In the genomic region with DNA sequence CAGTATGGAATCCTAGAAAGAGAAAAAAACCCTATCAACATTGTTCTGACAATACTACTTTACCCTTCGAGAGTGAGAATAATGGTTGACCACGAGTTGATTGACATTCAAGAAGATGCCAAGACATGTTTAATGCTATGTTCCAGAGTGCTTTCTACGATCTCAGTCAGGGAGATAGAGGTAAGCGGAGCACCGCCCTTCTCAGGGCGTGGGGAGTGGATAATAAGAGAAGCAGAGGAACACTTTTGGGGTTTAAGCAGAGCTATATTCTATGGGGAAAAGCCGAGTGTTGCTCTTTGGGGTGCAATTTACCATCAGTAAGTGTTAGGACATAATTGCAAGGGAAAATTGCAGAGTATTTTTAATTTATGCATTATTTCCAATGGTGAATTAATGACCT, we compare ENCODE assay signal across 28 mouse cellular contexts. TPM values are rescaled to one million over a fixed set of nuclear protein-coding genes. Genes with fewer than 3 reads are reported as not detected.
DNase-seq lines count a peak whose midpoint lies in the region; ATAC-seq lines count a peak whose summit lies in the region.
"Had no signal": no experiment of that assay in that cellular context is flagged by ENCODE, and none has a peak within 500 bp of the region (broad histone marks: within the 10 kb centered on the region; RNA-seq: fewer than 3 reads in every experiment).

No protein-coding gene starts in this region.

- H3K27ac ChIP-seq in heart, embryonic 13.5 days (replicated peaks): no peak overlapping the region
- H3K27ac ChIP-seq in liver, embryonic 13.5 days: peak overlapping the region; percentile 87
- H3K27ac ChIP-seq in midbrain, embryonic 10.5 days (replicated peaks): no peak overlapping the region
- H3K27ac ChIP-seq: forebrain, embryonic 10.5 days; hindbrain, embryonic 14.5 days; limb, embryonic 13.5 days; lung, embryonic 15.5 days; neural tube, embryonic 15.5 days had no signal

- no peak overlapping the region for H3K9ac ChIP-seq in heart, embryonic 13.5 days
- H3K9ac ChIP-seq in liver, embryonic 13.5 days: peak overlapping the region; percentile 65
- H3K9ac ChIP-seq: hindbrain, embryonic 14.5 days; limb, embryonic 13.5 days; lung, embryonic 15.5 days; neural tube, embryonic 15.5 days had no signal

- H3K9me3 ChIP-seq in heart, embryonic 13.5 days: no peaks in the 10 kb centered on the region
- H3K9me3 ChIP-seq in liver, embryonic 13.5 days (replicated peaks): no peaks in the 10 kb centered on the region
- H3K9me3 ChIP-seq in midbrain, embryonic 10.5 days (replicated peaks): no peaks in the 10 kb centered on the region
- H3K9me3 ChIP-seq: forebrain, embryonic 10.5 days; limb, embryonic 13.5 days; lung, embryonic 15.5 days; neural tube, embryonic 15.5 days had no signal

- peak overlapping the region; percentile 48 for H3K4me2 ChIP-seq in heart, embryonic 13.5 days
- H3K4me2 ChIP-seq in liver, embryonic 13.5 days: peak overlapping the region; percentile 70
- H3K4me2 ChIP-seq: hindbrain, embryonic 14.5 days; limb, embryonic 13.5 days; lung, embryonic 15.5 days; midbrain, embryonic 11.5 days; neural tube, embryonic 15.5 days had no signal

- H3K4me1 ChIP-seq in heart, embryonic 13.5 days: peaks cover 32% of the 10 kb centered on the region
- peaks cover 78% of the 10 kb centered on the region for H3K4me1 ChIP-seq in liver, embryonic 13.5 days (replicated peaks)
- peaks cover 8% of the 10 kb centered on the region; the same call in 1 of the 2 replicates for H3K4me1 ChIP-seq in midbrain, embryonic 10.5 days
- H3K4me1 ChIP-seq: limb, embryonic 13.5 days; neural tube, embryonic 15.5 days had no signal

- no peak overlapping the region for H3K4me3 ChIP-seq in heart, embryonic 13.5 days
- peak overlapping the region; percentile 49 for H3K4me3 ChIP-seq in liver, embryonic 13.5 days (replicated peaks)
- no peak overlapping the region for H3K4me3 ChIP-seq in midbrain, embryonic 10.5 days
- H3K4me3 ChIP-seq: forebrain, embryonic 10.5 days; limb, embryonic 13.5 days; lung, embryonic 15.5 days; neural tube, embryonic 15.5 days had no signal

- WGBS in heart, embryonic 13.5 days: 79% methylated on average over 7 of the region's 7 CpGs
- WGBS in liver, embryonic 13.5 days (ENCODE audit: insufficient replicate concordance): 19% methylated on average over 7 of the region's 7 CpGs
- WGBS in midbrain, embryonic 10.5 days: 93% methylated on average over 7 of the region's 7 CpGs

- no peak for ATAC-seq in heart, embryonic 13.5 days (ENCODE audit: extremely low read depth, insufficient number of reproducible peaks, low FRiP score, low TSS enrichment)
- ATAC-seq in erythroblast, adult 5-6 weeks (replicated peaks; ENCODE audit: low FRiP score, poor library complexity, severe bottlenecking): peak; percentile 60
- peak; percentile 59 for ATAC-seq in liver, embryonic 13.5 days (ENCODE audit: low read depth)
- peak; percentile 43 for ATAC-seq in megakaryocyte progenitor cell, adult 5-6 weeks (replicated peaks; ENCODE audit: poor library complexity)
- ATAC-seq: forebrain, embryonic 16.5 days; inflammation-experienced regulatory T-cells, adult 6 months had no signal

- intact Hi-C loops in heart, postnatal 10 days (cut with DNase I): no loop called here

- H3K27me3 ChIP-seq in heart, embryonic 13.5 days (replicated peaks): peaks cover 57% of the 10 kb centered on the region
- H3K27me3 ChIP-seq in liver, embryonic 13.5 days: no peaks in the 10 kb centered on the region
- no peaks in the 10 kb centered on the region for H3K27me3 ChIP-seq in midbrain, embryonic 10.5 days (ENCODE audit: low read depth, poor library complexity, severe bottlenecking)
- H3K27me3 ChIP-seq: lung, embryonic 15.5 days; neural tube, embryonic 15.5 days had no signal

- no peaks in the 10 kb centered on the region for H3K36me3 ChIP-seq in heart, embryonic 13.5 days
- no peaks in the 10 kb centered on the region for H3K36me3 ChIP-seq in liver, embryonic 13.5 days
- no peaks in the 10 kb centered on the region for H3K36me3 ChIP-seq in midbrain, embryonic 10.5 days
- H3K36me3 ChIP-seq: forebrain, embryonic 10.5 days; limb, embryonic 13.5 days; lung, embryonic 15.5 days; neural tube, embryonic 15.5 days had no signal

- DNase-seq in heart, postnatal 10 days: no peak
- peak; percentile 50 for DNase-seq in liver, embryonic 13.5 days
- DNase-seq in midbrain, embryonic 10.5 days (ENCODE audit: low spot score): no peak
- DNase-seq in neural tube, embryonic 10.5 days (ENCODE audit: extremely low spot score, low spot score): no peak
- no peak for DNase-seq in cerebellum, postnatal 25 days
- DNase-seq: cerebellum, adult 2 months; gastrocnemius, postnatal 14 days; heart, adult 18-20 months; heart, postnatal 4 days; kidney, adult 2 months; kidney, postnatal 14 days; lung, postnatal 36 days; thymus, postnatal 14 days had no signal

RNA-seq across cellular contexts. Expression of gene Asb17, which starts 6.8 kb away (rescaled TPM):
- polyA plus RNA-seq in heart, embryonic 13.5 days (2015; fragmentation: Nextera tagmentation; extraction: Ambion mirVana): 0.23 and 0.37 TPM in 2 replicates
- not detected for total RNA-seq in heart, postnatal 10 days (2021)
- total RNA-seq in erythroblast, adult 5-6 weeks (2015; ENCODE audit: low replicate concordance): not detected in 2 replicates
- 0.77 and 0.84 TPM in 2 replicates for total RNA-seq in erythroblast, adult 5-6 weeks (2017; ENCODE audit: low replicate concordance)
- 6.4 TPM in 2 replicates for polyA plus RNA-seq in liver, embryonic 13.5 days (2015; fragmentation: Nextera tagmentation; extraction: Ambion mirVana)
- total RNA-seq in megakaryocyte progenitor cell, adult 5-6 weeks (2015): 0.51 and 0.64 TPM in 2 replicates
- total RNA-seq in megakaryocyte progenitor cell, adult 5-6 weeks (2017): 1.2 and 1.8 TPM in 2 replicates
- 0.47 and 0.68 TPM in 2 replicates for polyA plus RNA-seq in midbrain, embryonic 10.5 days (2016; fragmentation: Nextera tagmentation; extraction: Ambion mirVana)
- total RNA-seq: adrenal gland, adult 18-20 months; adrenal gland, postnatal 4 days; gastrocnemius, postnatal 14 days; heart, adult 18-20 months; heart, postnatal 4 days; layer of hippocampus, adult 8-10 months; left cerebral cortex, postnatal 25 days had no signal
- polyA plus RNA-seq: cerebellum, adult 2 months; forebrain, embryonic 16.5 days; hindbrain, embryonic 14.5 days; inflammation-experienced regulatory T-cells, adult 6 months; neural tube, embryonic 15.5 days had no signal

RNA-seq across cellular contexts. Expression of gene Msh4, which starts 55.2 kb away (rescaled TPM):
- 0.10 and 0.12 TPM in 2 replicates for polyA plus RNA-seq in heart, embryonic 13.5 days (2015; fragmentation: Nextera tagmentation; extraction: Ambion mirVana)
- under 1 TPM; 0.20 to 0.22 TPM for total RNA-seq in heart, postnatal 10 days (2021)
- total RNA-seq in erythroblast, adult 5-6 weeks (2015; ENCODE audit: low replicate concordance): 1.7 TPM in 1 of 2 replicates, not detected in the other
- 1.4 TPM in 1 of 2 replicates, not detected in the other for total RNA-seq in erythroblast, adult 5-6 weeks (2017; ENCODE audit: low replicate concordance)
- polyA plus RNA-seq in liver, embryonic 13.5 days (2015; fragmentation: Nextera tagmentation; extraction: Ambion mirVana): 0.06 and 0.10 TPM in 2 replicates
- not detected in 2 replicates for total RNA-seq in megakaryocyte progenitor cell, adult 5-6 weeks (2015)
- total RNA-seq in megakaryocyte progenitor cell, adult 5-6 weeks (2017): 0.25 TPM in 1 of 2 replicates, not detected in the other
- 0.07 and 0.09 TPM in 2 replicates for polyA plus RNA-seq in midbrain, embryonic 10.5 days (2016; fragmentation: Nextera tagmentation; extraction: Ambion mirVana)
- total RNA-seq: adrenal gland, adult 18-20 months had no signal
- polyA plus RNA-seq: midbrain, embryonic 11.5 days had no signal
